Mouse (Mus musculus) lung, embryonic 15.5 days (tissue): ENCODE results near the gene Vmn2r87. TPM values are rescaled to one million over a fixed set of nuclear protein-coding genes. Genes with fewer than 3 reads are reported as not detected.
A peak's percentile ranks its signal among the peaks of the same experiment; 100 is the strongest.
"Not testable (repeated sequence)": the region's sequence is repeated elsewhere in the genome, so short reads cannot be mapped to it uniquely, and the experiment has no call there.

Experiments
- ATAC-seq: fragments of 200-750 bp; cut with Nextera tagmentation; 2 replicates; pipeline ENCODE4 v1.8.0; 2017; ENCODE audit warnings: moderate number of reproducible peaks, borderline replicate concordance; ENCODE audit not compliant: low FRiP score, low TSS enrichment; ENCODE audit errors: extremely low read depth
- H3K27ac ChIP-seq: fragments of 300-500 bp; sonication (generic); 2 replicates; pipeline ENCODE4 v1.5.1; 2015; ENCODE audit warnings: moderate library complexity, mild to moderate bottlenecking, inconsistent platforms
- H3K27me3 ChIP-seq: fragments of 300-500 bp; sonication (generic); 2 replicates; pipeline ENCODE4 v1.6.1; 2015; ENCODE audit warnings: inconsistent platforms
- H3K36me3 ChIP-seq: fragments of 300-500 bp; sonication (generic); 2 replicates; pipeline ENCODE4 v1.6.1; 2015; ENCODE audit warnings: inconsistent platforms
- H3K4me1 ChIP-seq: fragments of 300-500 bp; sonication (generic); 2 replicates; pipeline ENCODE4 v1.6.1; 2015; ENCODE audit warnings: inconsistent platforms
- H3K4me2 ChIP-seq: fragments of 300-500 bp; sonication (generic); 2 replicates; pipeline ENCODE4 v1.6.1; 2015; ENCODE audit warnings: inconsistent platforms, mild to moderate bottlenecking, moderate library complexity
- H3K4me3 ChIP-seq: fragments of 300-500 bp; sonication (generic); 2 replicates; pipeline ENCODE4 v1.5.1; 2015; ENCODE audit warnings: mild to moderate bottlenecking, inconsistent platforms
- H3K9ac ChIP-seq: fragments of 300-500 bp; sonication (generic); 2 replicates; pipeline ENCODE4 v1.6.1; 2015; ENCODE audit warnings: inconsistent platforms
- H3K9me3 ChIP-seq: fragments of 300-500 bp; sonication (generic); 2 replicates; pipeline ENCODE4 v1.6.1; 2016; ENCODE audit warnings: inconsistent platforms
- WGBS: fragments of 180-500 bp; shearing (Covaris S2); methylation state at CpG from one replicate; pipeline ENCODE4 v1.1.7; 2015; 5-methylcytosine and 5-hydroxymethylcytosine counted together
- polyA plus RNA-seq: library from polyadenylated mRNA; unstranded; fragments of >200 nt; fragmentation: Nextera tagmentation; extraction: Ambion mirVana; gene quantifications from 2 replicates; pipeline ENCODE4 v1.2.1, GENCODE M21; 2015

Gene Vmn2r87
- not detected in 2 replicates for polyA plus RNA-seq

DNA sequence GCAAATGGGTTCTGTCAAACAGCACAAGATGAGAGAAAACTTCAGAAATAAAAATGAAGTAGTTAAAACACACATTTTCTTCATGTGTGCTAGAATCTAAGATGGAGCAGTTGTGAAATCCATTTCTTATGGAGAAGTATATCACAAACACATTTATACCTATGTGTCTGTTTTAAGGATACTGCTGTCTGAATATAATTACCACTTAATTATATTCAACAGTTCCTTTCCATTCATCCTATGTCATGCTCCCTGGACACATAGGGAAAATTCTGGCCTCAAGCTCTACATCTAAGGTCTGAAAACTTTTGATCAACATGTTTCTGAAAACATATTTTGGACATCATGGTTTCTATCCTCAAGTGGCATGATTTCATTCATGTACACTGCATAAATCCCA, at the start of gene Vmn2r87:
TSS of gene Vmn2r87 (minus strand) at position 101 of the 400 bp plus-strand sequence.
- no peaks in the 10 kb centered on the region for H3K9me3 ChIP-seq
- no peak within 1 kb of the TSS for H3K4me2 ChIP-seq
- no peak within 1 kb of the TSS for H3K9ac ChIP-seq
- no peak for ATAC-seq
- H3K27ac ChIP-seq: no peak within 1 kb of the TSS
- no peak within 1 kb of the TSS for H3K4me3 ChIP-seq
- no peaks in the 10 kb centered on the region for H3K36me3 ChIP-seq
- H3K27me3 ChIP-seq: no peaks in the 10 kb centered on the region
- no peaks in the 10 kb centered on the region for H3K4me1 ChIP-seq

DNA sequence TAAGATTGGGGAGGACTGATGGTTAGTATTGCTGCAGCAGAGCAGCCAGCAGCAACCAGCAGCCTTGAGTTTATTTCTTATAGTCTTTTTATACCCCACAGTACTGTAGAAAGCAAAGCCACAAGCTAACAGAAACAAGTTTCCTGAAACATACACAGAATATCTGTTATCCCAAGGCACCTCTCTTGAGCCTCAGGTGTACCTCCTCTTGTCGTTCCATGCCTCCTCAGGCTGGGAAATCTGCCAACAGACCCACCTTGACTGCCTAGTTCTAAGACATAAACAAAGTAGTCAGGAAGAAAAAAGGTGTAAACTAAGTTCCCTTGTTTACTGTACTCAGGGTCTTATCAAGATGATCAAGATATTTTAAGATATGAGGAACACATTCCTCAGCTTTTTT, 47.1 kb upstream of the Vmn2r87 start:
- WGBS: 14% methylated on average over 1 of the region's 1 CpGs
- not testable (repeated sequence) for H3K4me2 ChIP-seq, H3K9ac ChIP-seq, ATAC-seq, H3K27me3 ChIP-seq, H3K9me3 ChIP-seq, H3K4me3 ChIP-seq, H3K4me1 ChIP-seq, H3K36me3 ChIP-seq
- H3K27ac ChIP-seq: 0 out of 2 replicates have a peak overlapping the region, but pooled peaks have one; percentile 19

DNA sequence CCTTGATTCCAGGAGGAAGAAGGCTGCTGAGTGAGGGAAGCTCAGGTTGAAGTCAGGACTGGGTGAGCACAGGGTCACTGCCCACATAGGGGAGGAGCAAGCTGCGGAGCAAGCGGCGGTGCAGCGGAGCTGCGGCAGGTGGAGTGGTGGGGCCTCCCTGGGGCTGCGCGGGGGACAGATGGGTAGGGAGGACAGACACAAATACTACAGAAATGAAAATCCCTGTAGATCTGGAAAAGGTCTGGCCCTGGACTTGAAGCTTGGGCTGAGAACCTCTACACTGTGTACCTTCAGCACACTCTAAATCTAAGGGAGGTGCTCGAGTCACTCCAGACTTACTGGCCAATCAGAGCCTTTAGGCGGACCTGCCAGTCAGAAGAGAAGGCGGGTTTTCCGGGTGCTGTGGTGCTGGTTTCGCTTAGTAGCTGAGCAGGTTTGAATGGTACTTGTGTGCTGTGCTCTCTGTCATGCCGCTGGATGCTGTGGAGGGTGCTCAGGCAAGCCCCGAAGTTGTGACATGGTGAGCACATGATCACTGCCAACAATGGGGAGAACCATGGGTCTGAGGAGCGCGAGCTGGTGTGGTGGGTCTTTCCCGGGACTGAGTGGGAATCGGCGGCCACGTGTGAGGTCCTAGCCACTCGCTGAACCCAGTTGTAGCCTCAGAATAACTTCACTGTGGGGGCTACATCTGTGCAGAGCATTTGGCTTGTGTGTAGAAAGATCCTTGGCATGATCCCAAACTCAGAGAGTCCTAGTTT, 44.9 kb upstream of the Vmn2r87 start:
- Histone ChIP-seq H3K4me2 (peak overlapping the region; percentile 79), H3K9ac (peak overlapping the region; percentile 51), H3K4me3 (peak overlapping the region; percentile 64), H3K27ac (peak overlapping the region; percentile 71)
- ATAC-seq: peak; percentile 97
- under 1% methylated on average over 21 of the region's 21 CpGs for WGBS
- H3K4me1 ChIP-seq, H3K36me3 ChIP-seq, H3K27me3 ChIP-seq, H3K9me3 ChIP-seq: not testable (repeated sequence)

DNA sequence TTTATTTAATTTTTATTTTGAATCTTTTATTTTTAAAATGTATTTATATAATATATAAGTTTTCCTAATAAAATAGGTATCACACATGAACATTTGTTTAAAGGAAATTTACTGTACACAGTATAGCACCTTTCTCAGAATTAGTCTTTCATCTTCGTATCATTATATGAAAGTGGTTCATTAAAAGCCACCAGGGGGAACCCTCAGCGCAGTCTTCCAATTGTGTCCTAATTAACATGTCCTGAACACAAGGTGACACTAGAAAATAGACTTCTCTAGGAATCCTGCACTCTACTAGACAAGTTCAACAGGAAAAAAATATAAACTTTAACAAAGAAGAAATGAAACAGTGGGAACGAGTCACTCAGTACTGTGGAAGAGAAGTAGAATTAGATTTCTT, 38.9 kb upstream of the Vmn2r87 start:
- H3K4me3 ChIP-seq: no peak overlapping the region
- no peaks in the 10 kb centered on the region for H3K9me3 ChIP-seq
- H3K4me2 ChIP-seq: no peak overlapping the region
- 67% methylated on average over 3 of the region's 3 CpGs for WGBS
- H3K4me1 ChIP-seq: no peaks in the 10 kb centered on the region
- ATAC-seq: no peak
- H3K36me3 ChIP-seq: no peaks in the 10 kb centered on the region
- H3K27me3 ChIP-seq: no peaks in the 10 kb centered on the region
- H3K27ac ChIP-seq: no peak overlapping the region
- no peak overlapping the region for H3K9ac ChIP-seq

DNA sequence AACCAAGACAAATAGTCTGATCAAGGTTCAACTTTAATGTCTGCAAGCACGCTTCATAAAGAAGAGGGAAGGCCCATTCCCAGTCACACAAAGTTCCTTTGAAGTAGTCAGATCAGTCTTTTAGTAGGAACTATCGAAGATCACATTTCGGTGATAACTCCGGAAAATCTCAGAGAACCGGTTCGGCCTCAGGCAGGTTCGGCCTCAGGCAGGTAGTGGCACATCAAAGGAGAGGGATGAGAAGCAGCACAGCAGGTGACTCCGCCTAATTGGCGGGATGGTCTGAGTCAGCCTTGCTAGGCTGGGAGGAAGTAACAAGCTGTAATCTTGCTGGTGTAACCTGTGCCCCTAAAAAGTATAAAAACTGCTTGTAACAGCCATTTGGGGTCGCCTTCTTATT, 30.7 kb upstream of the Vmn2r87 start:
- H3K4me2 ChIP-seq: no peak overlapping the region
- H3K27me3 ChIP-seq: no peaks in the 10 kb centered on the region
- 46% methylated on average over 10 of the region's 10 CpGs for WGBS
- H3K4me3 ChIP-seq: no peak overlapping the region
- H3K36me3 ChIP-seq: no peaks in the 10 kb centered on the region
- ATAC-seq: no peak
- H3K4me1 ChIP-seq: no peaks in the 10 kb centered on the region
- H3K9ac ChIP-seq: no peak overlapping the region
- no peak overlapping the region for H3K27ac ChIP-seq
- H3K9me3 ChIP-seq: no peaks in the 10 kb centered on the region

DNA sequence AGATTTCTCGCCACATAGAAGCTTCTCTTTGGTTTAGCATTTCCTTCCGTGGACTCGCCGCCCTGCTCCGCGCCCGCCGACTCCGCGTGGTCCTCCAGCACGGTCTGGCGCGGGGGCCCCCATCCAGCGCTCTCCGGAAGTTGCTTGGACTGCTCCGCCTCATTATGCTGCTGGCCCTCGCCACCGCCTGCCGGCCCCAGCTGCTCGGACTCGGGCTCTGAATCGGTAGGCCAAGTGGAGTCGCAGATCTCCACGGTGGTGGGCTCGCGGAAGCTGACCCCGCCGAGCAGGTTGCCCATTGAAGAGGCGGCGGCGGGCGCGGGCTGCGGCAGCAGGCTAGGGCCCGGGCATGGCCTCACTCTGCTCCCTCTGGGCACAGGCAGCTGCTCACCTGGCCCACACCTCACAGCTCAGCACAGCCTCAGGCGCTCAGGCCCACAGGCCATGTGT, 26.9 kb downstream of the Vmn2r87 start:
- Histone ChIP-seq H3K27me3 (no peaks in the 10 kb centered on the region), H3K36me3 (no peaks in the 10 kb centered on the region), H3K9ac (peak overlapping the region; percentile 56), H3K4me2 (peak overlapping the region; percentile 89), H3K4me1 (no peaks in the 10 kb centered on the region), H3K27ac (no peak overlapping the region), H3K9me3 (no peaks in the 10 kb centered on the region), H3K4me3 (peak overlapping the region; percentile 41)
- 4% methylated on average over 36 of the region's 36 CpGs for WGBS
- peak; percentile 98 for ATAC-seq

DNA sequence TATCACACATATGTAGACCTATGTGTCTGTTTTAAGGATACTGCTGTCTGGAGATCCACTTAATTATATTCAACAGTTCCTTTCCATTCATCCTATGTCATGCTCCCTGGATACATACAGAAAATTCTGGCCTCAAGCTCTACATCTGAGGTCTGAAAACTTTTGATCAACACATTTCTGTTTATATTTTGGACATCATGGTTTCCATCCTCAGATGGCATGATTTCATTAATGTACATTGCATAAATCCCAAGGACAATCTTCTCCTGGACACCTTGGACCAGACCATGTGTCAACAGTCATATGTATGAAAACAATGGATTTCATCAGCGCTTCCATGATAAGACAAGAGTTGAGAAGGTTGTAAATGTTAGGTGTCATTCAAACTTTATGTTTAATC, 41.2 kb downstream of the Vmn2r87 start, which contains the start of gene Vmn2r86:
TSS of gene Vmn2r86 (minus strand) at position 101 of the 400 bp plus-strand sequence.
- not testable (repeated sequence) for H3K4me2 ChIP-seq, H3K4me3 ChIP-seq, ATAC-seq, H3K4me1 ChIP-seq, H3K27me3 ChIP-seq, H3K9ac ChIP-seq, H3K9me3 ChIP-seq, H3K27ac ChIP-seq, H3K36me3 ChIP-seq
- WGBS: 76% methylated on average over 1 of the region's 1 CpGs

DNA sequence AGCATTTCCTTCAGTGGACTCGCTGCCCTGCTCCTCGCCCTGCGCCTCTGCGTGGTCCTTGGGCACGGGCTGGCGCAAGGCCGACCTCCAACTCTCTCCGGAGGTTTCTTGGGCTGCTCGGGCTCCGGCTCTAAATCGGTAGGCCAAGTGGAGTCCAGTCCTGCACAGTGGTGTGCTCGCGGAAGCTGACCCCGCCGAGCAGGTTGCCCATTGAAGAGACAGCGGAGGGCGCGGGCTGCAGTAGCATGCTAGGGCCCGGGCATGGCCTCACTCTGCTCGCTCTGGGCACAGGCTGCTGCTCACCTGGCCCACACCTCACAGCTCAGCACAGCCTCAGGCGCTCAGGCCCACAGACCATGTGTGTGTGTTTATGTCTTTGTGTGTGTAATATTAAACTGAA, 52.4 kb downstream of the Vmn2r87 start:
- Histone ChIP-seq H3K4me2 (no peak overlapping the region), H3K9ac (no peak overlapping the region), H3K4me3 (no peak overlapping the region), H3K9me3 (no peaks in the 10 kb centered on the region), H3K4me1 (no peaks in the 10 kb centered on the region), H3K36me3 (no peaks in the 10 kb centered on the region), H3K27me3 (no peaks in the 10 kb centered on the region), H3K27ac (no peak overlapping the region)
- WGBS: 85% methylated on average over 21 of the region's 21 CpGs
- ATAC-seq: no peak

DNA sequence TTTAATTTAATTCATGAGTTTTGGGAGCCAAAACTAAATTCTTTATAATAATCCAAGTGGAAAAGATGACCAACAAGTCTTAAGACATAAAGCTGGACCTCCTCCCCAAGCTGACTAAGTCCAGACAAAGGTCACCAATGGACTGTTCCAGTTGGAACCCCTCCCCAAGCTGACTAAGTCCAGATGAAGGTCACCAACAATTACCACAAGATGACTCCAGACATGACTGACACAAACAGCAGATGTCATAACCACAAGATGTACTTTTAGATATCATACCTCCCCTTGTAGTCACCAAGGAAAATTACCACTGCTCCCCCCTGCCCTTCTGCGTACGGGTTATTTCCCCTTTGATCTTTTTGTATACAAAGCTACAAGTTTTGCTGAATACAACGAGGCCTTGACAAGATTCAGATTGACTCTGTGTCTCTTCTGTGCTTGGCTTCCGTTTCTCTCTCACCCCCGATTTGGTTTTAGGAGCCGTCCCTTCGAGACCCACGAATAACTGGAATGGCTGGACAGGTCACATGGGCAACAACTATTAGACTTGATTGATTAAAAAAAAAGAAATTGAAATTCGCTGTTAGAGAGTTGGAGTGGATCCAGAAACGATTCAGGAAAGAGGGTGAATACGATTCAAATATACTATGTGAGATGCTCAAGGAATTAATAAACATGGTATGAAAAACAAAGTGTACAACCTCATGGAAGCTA, 62.9 kb downstream of the Vmn2r87 start:
- ATAC-seq, H3K9ac ChIP-seq, H3K9me3 ChIP-seq, H3K4me1 ChIP-seq, H3K27ac ChIP-seq, H3K36me3 ChIP-seq, H3K4me3 ChIP-seq, H3K27me3 ChIP-seq, H3K4me2 ChIP-seq: not testable (repeated sequence)
- 77% methylated on average over 11 of the region's 11 CpGs for WGBS

DNA sequence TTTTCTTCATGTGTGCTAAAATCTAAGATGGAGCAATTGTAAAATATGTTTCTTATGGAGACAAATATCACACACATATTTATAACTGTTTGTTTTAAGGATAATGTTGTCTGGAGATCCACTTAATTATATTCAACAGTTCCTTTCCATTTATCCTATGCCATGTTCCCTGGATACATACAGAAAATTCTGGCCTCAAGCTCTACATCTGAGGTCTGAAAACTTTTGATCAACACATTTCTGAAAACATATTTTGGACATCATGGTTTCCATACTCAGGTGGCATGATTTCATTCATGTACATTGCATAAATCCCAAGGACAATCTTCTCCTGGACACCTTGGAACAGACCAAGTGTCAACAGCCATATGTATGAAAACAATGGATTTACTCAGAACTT, 67.6 kb downstream of the Vmn2r87 start, which contains the start of gene Vmn2r85:
TSS of gene Vmn2r85 (minus strand) at position 101 of the 400 bp plus-strand sequence.
- not testable (repeated sequence) for ATAC-seq, H3K27me3 ChIP-seq, H3K9me3 ChIP-seq, H3K4me2 ChIP-seq, H3K27ac ChIP-seq, H3K9ac ChIP-seq, H3K36me3 ChIP-seq, H3K4me3 ChIP-seq, H3K4me1 ChIP-seq

DNA sequence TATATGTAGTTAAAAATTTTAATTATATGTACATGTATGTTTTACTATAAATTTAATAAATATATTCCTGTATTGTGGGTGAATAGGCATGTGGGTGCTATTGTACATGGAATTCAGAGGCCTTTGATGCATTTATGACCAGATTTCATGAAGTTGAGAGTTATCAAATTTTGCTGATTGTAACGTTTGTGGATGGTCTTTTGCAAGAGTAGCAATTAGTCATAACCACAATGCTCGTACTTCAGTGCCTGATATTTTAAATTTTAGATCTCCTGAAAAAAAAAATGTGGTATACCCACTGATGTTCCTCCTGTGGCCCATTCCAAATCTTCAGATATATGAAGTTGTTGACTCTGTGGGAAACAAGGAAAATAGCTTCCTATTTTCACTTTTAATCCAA, 74.8 kb downstream of the Vmn2r87 start:
- not testable (repeated sequence) for ATAC-seq, H3K4me1 ChIP-seq
- WGBS: 63% methylated on average over 2 of the region's 2 CpGs

More for the DNA sequence above, 74.8 kb downstream of the Vmn2r87 start:
- H3K27ac ChIP-seq, H3K27me3 ChIP-seq, H3K4me2 ChIP-seq, H3K9ac ChIP-seq, H3K9me3 ChIP-seq, H3K36me3 ChIP-seq, H3K4me3 ChIP-seq: not testable (repeated sequence)
